Mouse (Mus musculus) midbrain, embryonic 11.5 days (tissue): ENCODE results near the gene Slc45a1. TPM values are rescaled to one million over a fixed set of nuclear protein-coding genes. Genes with fewer than 3 reads are reported as not detected.
A peak's percentile ranks its signal among the peaks of the same experiment; 100 is the strongest.

Experiments used
- ATAC-seq: fragments of 200-750 bp; cut with Nextera tagmentation; 2 replicates; pipeline ENCODE4 v1.8.0; 2017; ENCODE audit warnings: moderate TSS enrichment, moderate library complexity; ENCODE audit not compliant: low FRiP score
- DNase-seq: peaks from one replicate; pipeline ENCODE4 v3.0.0; 2015; ENCODE audit warnings: low spot score; ENCODE audit errors: missing footprints
- H3K27ac ChIP-seq: fragments of 300-500 bp; sonication (generic); 2 replicates; pipeline ENCODE4 v1.5.1; 2014; ENCODE audit warnings: low read depth, low read length
- H3K27me3 ChIP-seq: fragments of 300-500 bp; sonication (generic); 2 replicates; pipeline ENCODE4 v1.6.1; 2014; ENCODE audit warnings: mild to moderate bottlenecking, low read length, moderate library complexity, mixed read lengths; ENCODE audit not compliant: control insufficient read depth, insufficient read depth
- H3K36me3 ChIP-seq: fragments of 300-500 bp; sonication (generic); 2 replicates; pipeline ENCODE4 v1.6.1; 2014; ENCODE audit warnings: mild to moderate bottlenecking, low read length, moderate library complexity, mixed read lengths; ENCODE audit not compliant: control insufficient read depth, insufficient read depth
- H3K4me1 ChIP-seq: fragments of 300-500 bp; sonication (generic); 2 replicates; pipeline ENCODE4 v1.6.1; 2014; ENCODE audit warnings: low read length; ENCODE audit not compliant: control insufficient read depth, insufficient read depth
- H3K4me2 ChIP-seq: fragments of 300-500 bp; sonication (generic); 2 replicates; pipeline ENCODE4 v1.6.1; 2014; ENCODE audit warnings: mild to moderate bottlenecking, moderate library complexity
- H3K4me3 ChIP-seq: fragments of 300-500 bp; sonication (generic); 2 replicates; pipeline ENCODE4 v1.5.1; 2014; ENCODE audit warnings: low read depth, low read length
- H3K9ac ChIP-seq: fragments of 300-500 bp; sonication (generic); 2 replicates; pipeline ENCODE4 v1.6.1; 2014; ENCODE audit warnings: low read length
- H3K9me3 ChIP-seq: fragments of 300-500 bp; sonication (generic); 2 replicates; pipeline ENCODE4 v1.6.1; 2016; ENCODE audit warnings: low read length; ENCODE audit not compliant: control insufficient read depth
- WGBS: fragments of 180-500 bp; shearing (Covaris S2); extraction: QIAGEN DNeasy Blood & Tissue Kit; methylation state at CpG from one replicate; pipeline ENCODE4 v1.1.7; 2014; 5-methylcytosine and 5-hydroxymethylcytosine counted together
- polyA plus RNA-seq: library from polyadenylated mRNA; unstranded; fragments of >200 nt; fragmentation: Nextera tagmentation; extraction: Ambion mirVana; gene quantifications from 2 replicates; pipeline ENCODE4 v1.2.1, GENCODE M21; 2014

The Slc45a1 gene
- polyA plus RNA-seq, 1 experiment from 2014 or later, result 4.7 TPM

GRCm38 (mm10) chr4:150644299-150644698, 7.7 kb downstream of the Slc45a1 start:
- no peak overlapping the region for H3K4me3 ChIP-seq
- H3K9ac ChIP-seq, result no peak overlapping the region
- H3K4me2 ChIP-seq, result no peak overlapping the region
- H3K9me3 ChIP-seq, result no peaks in the 10 kb centered on the region
- WGBS, result 88% methylated on average over 9 of the region's 9 CpGs
- H3K27me3 ChIP-seq, result no peaks in the 10 kb centered on the region
- DNase-seq, result peak; percentile 53
- ATAC-seq, result no peak
- H3K4me1 ChIP-seq, result no peaks in the 10 kb centered on the region
- no peak overlapping the region for H3K27ac ChIP-seq
- H3K36me3 ChIP-seq, result no peaks in the 10 kb centered on the region

GRCm38 (mm10) chr4:150636635-150637034, 15.3 kb downstream of the Slc45a1 start:
- no peaks in the 10 kb centered on the region for H3K4me1 ChIP-seq
- no peak overlapping the region for H3K9ac ChIP-seq
- WGBS, result 80% methylated on average over 6 of the region's 6 CpGs
- H3K36me3 ChIP-seq, result no peaks in the 10 kb centered on the region
- no peak overlapping the region for H3K4me2 ChIP-seq
- ATAC-seq (no peak), DNase-seq (no peak)
- no peak overlapping the region for H3K4me3 ChIP-seq
- H3K9me3 ChIP-seq, result no peaks in the 10 kb centered on the region
- H3K27me3 ChIP-seq, result no peaks in the 10 kb centered on the region
- no peak overlapping the region for H3K27ac ChIP-seq

GRCm38 (mm10) chr4:150635568-150635967, 16.4 kb downstream of the Slc45a1 start:
- 85% methylated on average over 10 of the region's 10 CpGs for WGBS
- no peaks in the 10 kb centered on the region for H3K9me3 ChIP-seq
- H3K4me3 ChIP-seq, result no peak overlapping the region
- H3K4me1 ChIP-seq, result no peaks in the 10 kb centered on the region
- no peak for DNase-seq
- no peak for ATAC-seq
- no peak overlapping the region for H3K4me2 ChIP-seq
- H3K27me3 ChIP-seq, result no peaks in the 10 kb centered on the region
- H3K9ac ChIP-seq, result no peak overlapping the region
- no peaks in the 10 kb centered on the region for H3K36me3 ChIP-seq
- H3K27ac ChIP-seq, result no peak overlapping the region

GRCm38 (mm10) chr4:150629266-150629665, 22.7 kb downstream of the Slc45a1 start:
- Histone ChIP-seq H3K4me1 (no peaks in the 10 kb centered on the region), H3K4me3 (no peak overlapping the region), H3K27me3 (no peaks in the 10 kb centered on the region), H3K27ac (no peak overlapping the region), H3K9ac (no peak overlapping the region), H3K9me3 (no peaks in the 10 kb centered on the region), H3K36me3 (no peaks in the 10 kb centered on the region), H3K4me2 (no peak overlapping the region)
- 86% methylated on average over 11 of the region's 11 CpGs for WGBS
- no peak for ATAC-seq
- DNase-seq, result no peak

- ATAC-seq, result no peak
- peak; percentile 96 for DNase-seq
- Histone ChIP-seq H3K9ac (no peak overlapping the region), H3K4me1 (no peaks in the 10 kb centered on the region), H3K4me2 (no peak overlapping the region), H3K4me3 (no peak overlapping the region), H3K9me3 (no peaks in the 10 kb centered on the region), H3K36me3 (no peaks in the 10 kb centered on the region), H3K27ac (no peak overlapping the region), H3K27me3 (no peaks in the 10 kb centered on the region)
- 52% methylated on average over 6 of the region's 6 CpGs for WGBS
These were observed 25.8 kb downstream of the Slc45a1 start for GRCm38 (mm10) chr4:150625951-150626732.

- peak; percentile 77 for ATAC-seq
These were observed 26.5 kb downstream of the Slc45a1 start for GRCm38 (mm10) chr4:150625425-150625824.

GRCm38 (mm10) chr4:150624933-150625332, 27.0 kb downstream of the Slc45a1 start:
- no peaks in the 10 kb centered on the region for H3K27me3 ChIP-seq
- WGBS, result 79% methylated on average over 4 of the region's 4 CpGs
- no peak overlapping the region for H3K9ac ChIP-seq
- H3K27ac ChIP-seq, result no peak overlapping the region
- H3K4me1 ChIP-seq, result no peaks in the 10 kb centered on the region
- DNase-seq (no peak), ATAC-seq (no peak)
- no peaks in the 10 kb centered on the region for H3K9me3 ChIP-seq
- H3K4me3 ChIP-seq, result no peak overlapping the region
- no peak overlapping the region for H3K4me2 ChIP-seq
- no peaks in the 10 kb centered on the region; the same call in 1 of the 2 replicates for H3K36me3 ChIP-seq

More at GRCm38 (mm10) chr4:150625425-150625824, 26.5 kb downstream of the Slc45a1 start:
- H3K36me3 ChIP-seq, result no peaks in the 10 kb centered on the region; the same call in 1 of the 2 replicates
- no peak overlapping the region for H3K27ac ChIP-seq
- H3K9me3 ChIP-seq, result no peaks in the 10 kb centered on the region
- peak; percentile 94 for DNase-seq
- no peak overlapping the region for H3K4me2 ChIP-seq
- no peak overlapping the region for H3K4me3 ChIP-seq
- H3K27me3 ChIP-seq, result no peaks in the 10 kb centered on the region
- no peaks in the 10 kb centered on the region for H3K4me1 ChIP-seq
- no peak overlapping the region for H3K9ac ChIP-seq
- 36% methylated on average over 1 of the region's 1 CpGs for WGBS

GRCm38 (mm10) chr4:150624214-150624823, 27.7 kb downstream of the Slc45a1 start:
- H3K27me3 ChIP-seq, result no peaks in the 10 kb centered on the region
- H3K4me2 ChIP-seq, result no peak overlapping the region
- H3K9ac ChIP-seq, result no peak overlapping the region
- H3K36me3 ChIP-seq, result no peaks in the 10 kb centered on the region; the same call in 1 of the 2 replicates
- no peaks in the 10 kb centered on the region for H3K9me3 ChIP-seq
- 72% methylated on average over 11 of the region's 11 CpGs for WGBS
- no peak overlapping the region for H3K27ac ChIP-seq
- H3K4me1 ChIP-seq, result no peaks in the 10 kb centered on the region
- DNase-seq (no peak), ATAC-seq (no peak)
- no peak overlapping the region for H3K4me3 ChIP-seq

GRCm38 (mm10) chr4:150622641-150623040, 29.3 kb downstream of the Slc45a1 start:
- H3K36me3 ChIP-seq, result peaks cover 3% of the 10 kb centered on the region
- H3K4me3 ChIP-seq, result no peak overlapping the region
- H3K4me2 ChIP-seq, result no peak overlapping the region
- H3K27me3 ChIP-seq, result no peaks in the 10 kb centered on the region
- DNase-seq (no peak), ATAC-seq (no peak)
- no peaks in the 10 kb centered on the region for H3K9me3 ChIP-seq
- no peak overlapping the region for H3K9ac ChIP-seq
- H3K4me1 ChIP-seq, result no peaks in the 10 kb centered on the region
- H3K27ac ChIP-seq, result no peak overlapping the region
- WGBS, result 92% methylated on average over 13 of the region's 13 CpGs
